Mouse (Mus musculus) spleen, adult 2 months (tissue): ENCODE results near the gene Rad9a.

Experiments
- CTCF ChIP-seq: fragments of 200-500 bp; IDR thresholded peaks from 2 replicates; pipeline ENCODE4 v1.5.1; 2011; ENCODE audit warnings: mild to moderate bottlenecking, inconsistent platforms; ENCODE audit not compliant: insufficient read depth, insufficient read length, insufficient replicate concordance; ENCODE audit errors: extremely low read depth
- POLR2A ChIP-seq: fragments of 200-500 bp; IDR thresholded peaks from 2 replicates; pipeline ENCODE4 v1.6.1; 2011; ENCODE audit warnings: low read depth, low read length, inconsistent platforms

DNA sequence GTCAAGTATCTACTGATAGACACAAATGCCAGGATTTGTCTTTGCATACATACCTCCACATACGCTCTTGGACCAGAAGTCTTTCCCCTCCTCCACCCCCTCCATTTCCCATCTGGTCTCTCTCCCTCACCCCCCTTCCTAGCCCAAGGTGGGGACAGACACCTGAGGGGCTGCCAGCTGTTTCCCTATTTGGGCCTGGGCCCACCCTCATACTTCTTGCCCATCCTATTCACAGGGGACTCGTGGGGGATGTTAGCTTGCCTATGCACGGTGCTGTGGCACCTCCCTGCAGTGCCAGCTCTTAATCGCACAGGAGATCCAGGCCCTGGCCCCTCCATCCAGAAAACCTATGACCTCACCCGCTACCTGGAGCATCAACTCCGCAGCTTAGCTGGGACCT is 18.5 kb upstream of the Rad9a start:
- TF ChIP-seq CTCF = no peak
- TF ChIP-seq POLR2A = no peak
